Mouse (Mus musculus): ENCODE measurements around the gene Ywhag. TPM values are rescaled to one million over a fixed set of nuclear protein-coding genes. Genes with fewer than 3 reads are reported as not detected.

The Ywhag gene
- polyA plus RNA-seq (2014; fragmentation: Illumina TruSeq; extraction: RNeasy Lipid Tissue Mini Kit (QIAGEN cat#74804)) = 149 TPM

GRCm38 (mm10) chr5:135934481-135935175, at the start of gene Ywhag:
Ywhag (minus strand) TSS chr5:135934616.

GRCm38 (mm10) chr5:135979904-135980303, 45.5 kb upstream of the Ywhag start, which contains the start of gene Zp3:
Zp3 (plus strand) TSS chr5:135980099.

DNA sequence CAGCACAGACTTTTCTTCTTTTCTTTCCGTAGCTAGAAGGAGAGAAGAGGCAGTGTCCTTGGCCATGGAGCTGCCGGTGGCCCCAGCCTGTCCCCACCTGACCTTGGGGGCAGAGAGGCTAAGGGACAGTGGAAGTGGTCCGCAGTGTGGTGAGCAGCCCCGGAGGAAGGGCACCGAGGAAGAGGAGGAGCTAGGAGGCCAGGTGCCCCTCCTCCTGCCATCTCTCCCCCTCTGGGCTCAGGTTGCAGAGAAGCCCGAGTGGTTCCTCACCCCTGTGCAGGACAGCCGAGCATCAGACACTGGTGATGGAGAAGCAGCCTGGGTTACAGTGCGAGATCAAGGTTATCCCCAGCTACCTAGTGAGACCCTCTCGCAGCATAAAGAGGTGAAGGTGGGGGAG, 39.9 kb upstream of the Ywhag start, which contains the start of gene Ssc4d:
Gene Ssc4d, minus strand, starts transcription at position 167 of the 400 bp plus-strand sequence.

GRCm38 (mm10) chr5:135887675-135888102, 46.7 kb downstream of the Ywhag start, which contains the start of gene Hspb1:
Hspb1 (plus strand) TSS chr5:135887919.

Other genes with a start within 250 kb of the Ywhag start
- 4.5 TPM for gene Tmem120a, start 190.2 kb downstream of the Ywhag start, polyA plus RNA-seq (2014; fragmentation: Illumina TruSeq; extraction: RNeasy Lipid Tissue Mini Kit (QIAGEN cat#74804))
- 2.7 TPM for gene Styxl1, start 156.2 kb downstream of the Ywhag start, polyA plus RNA-seq (2014; fragmentation: Illumina TruSeq; extraction: RNeasy Lipid Tissue Mini Kit (QIAGEN cat#74804))
- gene Mdh2, start 156.1 kb downstream of the Ywhag start, polyA plus RNA-seq (2014; fragmentation: Illumina TruSeq; extraction: RNeasy Lipid Tissue Mini Kit (QIAGEN cat#74804)) = 28.0 TPM
- gene Srrm3, start 127.7 kb downstream of the Ywhag start, polyA plus RNA-seq (2014; fragmentation: Illumina TruSeq; extraction: RNeasy Lipid Tissue Mini Kit (QIAGEN cat#74804)) = not detected
- 0.57 TPM for gene Hspb1, start 46.7 kb downstream of the Ywhag start, polyA plus RNA-seq (2014; fragmentation: Illumina TruSeq; extraction: RNeasy Lipid Tissue Mini Kit (QIAGEN cat#74804))
- 2.1 TPM for gene Ssc4d, start 39.9 kb upstream of the Ywhag start, polyA plus RNA-seq (2014; fragmentation: Illumina TruSeq; extraction: RNeasy Lipid Tissue Mini Kit (QIAGEN cat#74804))
- 2.6 TPM for gene Zp3, start 45.5 kb upstream of the Ywhag start, polyA plus RNA-seq (2014; fragmentation: Illumina TruSeq; extraction: RNeasy Lipid Tissue Mini Kit (QIAGEN cat#74804))
- gene Dtx2, start 60.2 kb upstream of the Ywhag start, polyA plus RNA-seq (2014; fragmentation: Illumina TruSeq; extraction: RNeasy Lipid Tissue Mini Kit (QIAGEN cat#74804)) = 1.2 TPM
- gene Upk3b, start 103.9 kb upstream of the Ywhag start, polyA plus RNA-seq (2014; fragmentation: Illumina TruSeq; extraction: RNeasy Lipid Tissue Mini Kit (QIAGEN cat#74804)) = 6.8 TPM
- gene Upk3bl, start 119.9 kb upstream of the Ywhag start, polyA plus RNA-seq (2014; fragmentation: Illumina TruSeq; extraction: RNeasy Lipid Tissue Mini Kit (QIAGEN cat#74804)) = not detected
- gene Rasa4, start 149.3 kb upstream of the Ywhag start, polyA plus RNA-seq (2014; fragmentation: Illumina TruSeq; extraction: RNeasy Lipid Tissue Mini Kit (QIAGEN cat#74804)) = 0.86 TPM
- 4.1 TPM for gene Polr2j, start 182.0 kb upstream of the Ywhag start, polyA plus RNA-seq (2014; fragmentation: Illumina TruSeq; extraction: RNeasy Lipid Tissue Mini Kit (QIAGEN cat#74804))
- 0.57 TPM for gene Lrwd1, start 201.5 kb upstream of the Ywhag start, polyA plus RNA-seq (2014; fragmentation: Illumina TruSeq; extraction: RNeasy Lipid Tissue Mini Kit (QIAGEN cat#74804))
- gene Alkbh4, start 201.5 kb upstream of the Ywhag start, polyA plus RNA-seq (2014; fragmentation: Illumina TruSeq; extraction: RNeasy Lipid Tissue Mini Kit (QIAGEN cat#74804)) = 1.3 TPM
- 1.1 TPM for gene Orai2, start 236.1 kb upstream of the Ywhag start, polyA plus RNA-seq (2014; fragmentation: Illumina TruSeq; extraction: RNeasy Lipid Tissue Mini Kit (QIAGEN cat#74804))

Data from ovary, adult 10 weeks (tissue).